Mouse (Mus musculus): ENCODE measurements around the gene Pgam5.

Pgam5 gene

GRCm38 (mm10) chr5:110269141-110270101 lies at the start of gene Pgam5:
Gene Pgam5 (minus strand): TSS chr5:110269913.
- peak; percentile 82 for DNase-seq (ENCODE audit: low read depth, low spot score)

DNA sequence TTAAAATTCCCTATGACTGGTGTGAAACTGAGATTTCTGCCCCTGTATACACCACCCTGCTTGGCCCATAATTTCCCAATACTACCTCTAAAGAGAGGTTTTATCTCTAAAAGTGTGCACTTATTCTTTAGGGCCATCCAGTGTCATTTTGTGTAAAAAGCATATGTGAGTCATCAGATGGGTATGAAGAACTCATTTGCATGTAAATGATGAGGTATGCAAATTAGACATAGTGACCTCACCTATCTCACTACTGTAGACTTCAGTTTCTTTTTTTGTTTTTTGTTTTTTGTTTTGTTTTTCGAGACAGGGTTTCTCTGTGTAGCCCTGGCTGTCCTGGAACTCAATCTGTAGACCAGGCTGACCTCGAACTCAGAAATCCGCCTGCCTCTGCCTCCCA lies 43.4 kb upstream of the Pgam5 start:
- DNase-seq (ENCODE audit: low read depth, low spot score), result no peak

DNA sequence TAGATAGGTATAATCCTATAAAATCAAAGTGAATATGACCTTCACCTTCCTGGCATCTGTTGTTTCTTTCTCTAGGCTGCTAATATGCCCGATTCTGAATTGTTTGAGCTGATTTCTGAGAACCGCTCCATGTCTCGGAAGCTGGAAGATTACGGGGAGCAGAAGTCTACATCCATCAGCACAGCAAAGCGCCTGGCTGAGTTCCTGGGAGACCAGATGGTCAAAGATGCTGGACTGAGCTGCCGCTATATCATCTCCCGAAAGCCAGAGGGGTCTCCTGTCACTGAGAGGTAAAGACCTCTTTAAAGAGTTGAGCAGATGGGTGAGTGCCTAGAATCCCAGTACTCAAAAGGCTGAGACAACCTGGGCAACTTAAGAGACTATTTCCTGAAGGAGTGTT lies 39.1 kb upstream of the Pgam5 start:
- DNase-seq (ENCODE audit: low read depth, low spot score), result no peak

- no peak for DNase-seq (ENCODE audit: low read depth, low spot score)
Measured at GRCm38 (mm10) chr5:110300591-110300990, 30.9 kb upstream of the Pgam5 start.

DNA sequence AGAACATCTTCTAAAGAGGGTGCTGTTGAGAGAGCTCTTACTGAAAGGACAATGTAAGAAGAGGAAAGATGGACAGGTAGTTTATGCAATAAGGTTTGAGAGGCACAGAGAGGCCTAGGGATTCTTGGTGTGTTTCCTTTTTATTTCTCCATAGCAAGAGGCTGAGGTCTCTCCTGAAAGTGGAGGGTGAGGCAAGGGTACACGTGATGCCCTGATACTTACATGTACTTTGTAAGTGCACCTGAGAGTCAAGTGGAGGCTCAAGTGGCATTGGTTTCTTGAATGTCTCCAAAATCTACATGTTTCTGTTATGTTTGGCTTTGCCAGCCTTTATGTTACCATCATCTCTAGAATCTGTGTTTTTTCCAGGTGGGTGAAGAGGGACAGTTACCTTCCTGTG lies 26.9 kb upstream of the Pgam5 start:
- no peak for DNase-seq (ENCODE audit: low read depth, low spot score)

GRCm38 (mm10) chr5:110291649-110292048 lies 21.9 kb upstream of the Pgam5 start:
- DNase-seq (ENCODE audit: low read depth, low spot score), result no peak

GRCm38 (mm10) chr5:110287084-110287475 lies 17.4 kb upstream of the Pgam5 start:
- DNase-seq (ENCODE audit: low read depth, low spot score), result no peak

DNA sequence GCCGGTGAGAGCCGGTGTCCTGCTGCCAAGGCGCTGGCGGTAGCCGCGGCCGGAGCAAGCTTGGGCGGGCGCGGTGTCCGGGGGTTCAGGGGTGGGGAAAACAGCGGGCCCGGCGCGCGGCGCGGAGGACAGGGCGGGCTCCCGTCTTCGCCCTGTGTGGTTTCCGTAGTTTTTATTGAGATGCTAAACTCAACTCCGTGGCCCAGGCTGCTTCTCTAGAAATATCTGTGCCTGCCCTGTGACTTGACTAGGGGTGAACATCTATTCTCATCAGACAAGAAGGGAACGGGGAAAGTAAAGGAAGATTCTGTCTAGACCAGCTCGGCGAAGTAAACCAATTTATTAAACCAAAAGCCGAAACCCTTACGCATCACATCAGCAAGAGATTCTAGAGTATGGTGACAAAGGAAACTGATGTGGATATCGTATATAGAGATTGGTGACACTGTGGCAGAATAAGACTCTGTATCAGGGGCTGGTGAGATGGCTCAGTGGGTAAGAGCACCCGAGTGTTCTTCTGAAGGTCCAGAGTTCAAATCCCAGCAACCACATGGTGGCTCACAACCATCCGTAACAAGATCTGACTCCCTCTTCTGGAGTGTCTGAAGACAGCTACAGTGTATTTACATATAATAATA lies 16.9 kb upstream of the Pgam5 start:
- no peak for DNase-seq (ENCODE audit: low read depth, low spot score)

- DNase-seq (ENCODE audit: low read depth, low spot score), result peak; percentile 85
Measured at GRCm38 (mm10) chr5:110285770-110286445, 16.2 kb upstream of the Pgam5 start, which contains the start of the genes Pxmp2 and Pole. Gene Pxmp2 (minus strand): TSS chr5:110286186. Gene Pole (plus strand): TSS chr5:110286306.

DNA sequence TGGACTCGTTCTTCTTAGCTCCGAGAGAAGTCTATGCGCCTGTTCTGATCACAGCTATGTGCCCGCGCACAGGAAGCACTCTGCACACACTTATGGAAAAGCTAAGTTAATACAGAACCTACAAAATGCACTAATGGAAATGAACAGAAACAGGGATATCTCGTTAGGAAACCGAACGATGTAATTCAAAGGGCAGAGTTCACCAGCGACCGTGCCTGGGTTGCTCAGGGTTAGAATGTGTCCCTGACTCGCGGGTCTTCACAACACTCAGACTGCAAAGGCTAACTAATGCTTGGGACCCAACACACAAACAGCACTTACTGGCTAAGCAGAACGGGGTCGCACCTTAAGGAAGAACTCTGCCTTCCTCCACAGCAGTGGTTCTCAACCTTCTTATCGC lies 15.4 kb upstream of the Pgam5 start:
- DNase-seq (ENCODE audit: low read depth, low spot score), result no peak

DNA sequence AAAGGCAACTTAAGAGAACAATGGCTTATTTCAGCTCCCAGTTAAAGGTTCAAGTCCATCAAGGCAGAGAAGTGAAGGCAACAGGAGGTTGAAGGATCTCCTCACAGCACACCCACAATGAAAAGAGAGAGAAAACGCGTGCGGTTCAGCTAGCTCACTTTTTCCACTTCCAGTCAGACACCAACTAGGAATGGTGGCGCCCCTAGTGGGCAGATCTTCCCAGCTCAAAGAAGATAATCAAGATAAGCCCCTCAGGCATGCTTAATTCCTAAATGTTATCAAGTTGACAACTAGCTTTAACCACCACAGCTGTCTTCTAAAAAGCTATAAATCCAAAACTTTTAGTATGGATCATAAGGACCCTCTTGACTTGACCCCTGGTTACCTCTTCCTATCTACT lies 14.8 kb upstream of the Pgam5 start:
- peak; percentile 65 for DNase-seq (ENCODE audit: low read depth, low spot score)

DNA sequence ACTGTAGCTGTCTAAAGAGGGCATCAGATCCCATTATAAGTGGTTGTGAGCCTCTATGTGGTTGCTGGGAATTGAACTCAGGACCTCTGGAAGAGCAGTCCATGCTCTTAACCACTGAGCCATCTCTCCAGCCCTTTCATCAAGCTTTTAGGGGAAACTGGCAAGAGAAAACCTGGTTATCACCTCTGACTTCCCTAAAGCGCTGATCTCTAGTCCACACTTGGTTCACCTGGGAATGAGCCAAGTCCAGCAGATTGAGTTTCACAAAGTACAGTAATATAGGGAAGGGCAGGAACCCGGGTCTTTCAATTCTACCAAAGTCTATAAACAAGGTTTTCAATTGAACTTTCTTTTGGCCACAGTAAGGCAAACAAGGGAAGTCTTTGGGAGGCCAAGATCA lies 12.3 kb upstream of the Pgam5 start:
- DNase-seq (ENCODE audit: low read depth, low spot score), result no peak

DNA sequence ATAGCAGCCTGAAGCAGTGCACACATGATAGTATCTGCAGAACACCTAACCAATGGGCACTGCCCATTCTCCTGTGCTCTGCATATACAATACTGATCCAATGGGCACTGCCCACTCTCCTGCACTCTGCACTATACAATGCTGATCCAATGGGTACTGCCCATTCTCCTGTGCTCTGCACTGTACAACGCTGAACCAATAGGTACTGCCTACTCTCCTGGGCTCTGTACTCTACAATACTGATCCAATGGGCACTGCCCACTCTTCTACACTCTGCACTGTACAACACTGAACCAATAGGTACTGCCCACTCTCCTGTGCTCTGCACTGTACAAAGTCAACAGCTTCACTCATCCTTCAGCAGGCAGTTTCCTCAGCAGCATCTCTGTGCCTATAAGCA lies 7.2 kb upstream of the Pgam5 start:
- DNase-seq (ENCODE audit: low read depth, low spot score), result no peak

GRCm38 (mm10) chr5:110276391-110276790 lies 6.7 kb upstream of the Pgam5 start:
- DNase-seq (ENCODE audit: low read depth, low spot score), result no peak

DNA sequence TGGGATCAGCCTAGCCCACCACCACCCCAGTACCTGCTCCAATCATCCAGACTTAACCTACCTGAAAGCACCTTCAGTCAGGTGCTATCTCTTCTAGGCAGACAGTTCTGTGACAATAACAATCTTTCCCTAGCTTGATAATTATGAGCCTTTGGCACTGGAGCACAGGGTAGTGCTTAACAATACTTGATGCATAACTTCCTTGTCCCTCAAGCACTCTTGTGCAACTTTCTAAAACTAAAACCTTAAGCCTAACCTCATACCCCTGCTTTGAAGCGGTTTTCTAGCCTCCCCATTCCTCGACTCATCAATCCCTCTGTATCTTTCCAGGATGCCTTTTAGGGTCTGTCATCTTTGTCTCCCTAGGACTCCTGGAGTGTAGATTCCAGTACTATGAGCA lies 5.1 kb upstream of the Pgam5 start:
- DNase-seq (ENCODE audit: low read depth, low spot score), result no peak

GRCm38 (mm10) chr5:110274147-110274546 lies 4.4 kb upstream of the Pgam5 start:
- no peak for DNase-seq (ENCODE audit: low read depth, low spot score)

DNA sequence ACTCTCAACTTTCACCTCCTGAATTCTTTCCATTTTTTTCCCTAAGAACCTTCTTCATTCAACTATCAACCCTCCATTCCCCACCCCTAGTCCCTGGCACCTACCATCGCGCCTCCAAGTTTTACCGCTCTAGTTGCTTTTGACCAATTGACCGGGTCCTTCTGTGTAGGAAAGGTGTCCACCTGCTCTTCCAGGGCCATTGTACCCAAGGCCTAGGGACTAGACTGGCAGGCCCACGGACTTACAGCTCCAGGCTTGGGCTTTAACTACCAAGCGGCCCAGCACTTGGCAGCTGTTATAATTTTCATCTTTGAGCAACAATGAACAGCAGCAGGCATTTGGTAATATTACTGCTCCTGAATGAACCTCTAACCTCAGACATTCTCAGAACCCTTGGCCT lies 529 bp upstream of the Pgam5 start:
- DNase-seq (ENCODE audit: low read depth, low spot score), result no peak

DNA sequence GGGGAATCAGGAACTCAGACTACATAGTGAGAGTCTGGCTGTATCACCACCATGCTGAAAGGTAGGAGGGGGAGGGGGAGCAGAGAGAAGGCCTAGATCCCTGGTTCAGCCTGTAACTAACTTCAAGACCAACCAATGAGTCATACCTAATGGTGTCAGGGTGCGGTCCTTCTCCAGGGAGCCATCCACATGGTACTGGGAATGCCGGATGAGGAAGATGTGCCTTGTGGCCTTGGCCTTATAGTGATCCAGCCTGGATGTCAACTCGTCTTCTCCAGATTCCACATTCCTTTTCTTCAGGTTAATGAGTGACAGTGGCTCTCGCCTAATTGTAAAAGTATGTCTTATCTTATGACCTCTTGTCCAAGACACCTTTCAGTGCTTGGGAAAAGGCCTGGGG lies 2.8 kb downstream of the Pgam5 start:
- DNase-seq (ENCODE audit: low read depth, low spot score), result no peak

- no peak for DNase-seq (ENCODE audit: low read depth, low spot score)
Measured at GRCm38 (mm10) chr5:110244091-110244490, 25.6 kb downstream of the Pgam5 start.

- DNase-seq (ENCODE audit: low read depth, low spot score), result no peak
Measured at GRCm38 (mm10) chr5:110232346-110232745, 37.4 kb downstream of the Pgam5 start.

DNA sequence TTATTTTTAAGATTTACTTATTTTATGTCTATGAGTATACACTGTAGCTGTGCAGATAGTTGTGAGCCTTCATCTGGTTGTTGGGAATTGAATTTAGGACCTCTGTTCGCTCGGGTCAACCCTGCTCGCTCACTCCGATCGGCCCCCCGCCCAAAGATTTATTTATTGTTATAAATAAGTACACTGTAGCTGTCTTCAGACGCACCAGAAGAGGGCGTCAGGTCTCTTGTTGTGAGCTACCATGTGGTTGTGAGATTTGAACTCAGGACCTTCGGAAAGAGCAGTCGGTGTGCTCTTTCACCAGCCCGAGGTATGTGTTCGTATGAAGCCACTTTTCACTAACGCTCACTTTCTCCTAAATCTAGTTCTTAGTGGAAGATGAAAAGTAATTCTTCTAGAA lies 38.1 kb downstream of the Pgam5 start:
- DNase-seq (ENCODE audit: low read depth, low spot score), result peak; percentile 22

DNA sequence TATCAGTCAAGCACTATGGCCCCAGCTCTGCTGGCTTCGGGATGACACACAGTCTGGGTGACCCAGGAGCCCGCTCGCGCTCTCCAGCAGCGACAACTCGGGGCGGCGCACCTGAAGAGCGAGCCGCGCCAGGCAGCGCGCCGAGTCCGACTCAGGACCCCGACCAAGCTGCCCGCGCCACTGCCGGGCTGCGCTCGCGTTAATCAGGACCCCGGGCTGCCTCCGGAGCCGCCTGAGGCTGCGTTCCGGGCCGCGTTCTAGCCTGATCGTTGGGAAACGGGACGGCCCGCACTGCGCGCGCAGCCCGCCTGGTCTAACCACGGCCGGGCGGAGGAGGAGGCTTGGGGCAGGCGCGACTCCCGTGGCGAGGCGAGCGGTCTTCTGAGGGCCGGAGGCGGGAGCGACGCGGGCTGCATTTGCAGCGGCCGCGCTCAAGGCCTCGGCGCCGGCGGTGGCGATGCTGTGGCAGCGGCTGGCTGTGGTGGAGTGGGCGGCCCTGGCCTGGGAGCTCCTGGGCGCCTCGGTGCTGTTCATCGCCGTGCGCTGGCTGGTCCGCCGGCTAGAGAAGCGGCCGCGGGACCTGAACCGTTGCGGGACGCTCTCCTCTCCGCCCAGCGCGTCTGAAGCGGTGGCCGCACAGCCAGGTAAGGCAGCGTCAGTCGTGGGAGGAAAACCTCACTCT lies 38.8 kb downstream of the Pgam5 start, which contains the start of gene Ankle2:
Gene Ankle2, plus strand, starts transcription at position 225 of the 682 bp plus-strand sequence.
- DNase-seq (ENCODE audit: low read depth, low spot score), result peak; percentile 92
